Mouse (Mus musculus): ENCODE measurements around the gene Slc25a26. TPM values are rescaled to one million over a fixed set of nuclear protein-coding genes. Genes with fewer than 3 reads are reported as not detected.

Slc25a26 gene
- polyA plus RNA-seq, 1 experiment, result 9.5 TPM

GRCm38 (mm10) chr6:94594711-94595110, 94.6 kb downstream of the Slc25a26 start:
- Histone ChIP-seq H3K4me3 (ENCODE audit: control insufficient read depth, insufficient read depth, low read length) (no peak overlapping the region), H3K36me3 (ENCODE audit: control insufficient read depth, insufficient read depth, low read length) (no peaks in the 10 kb centered on the region), H3K4me1 (replicated peaks; ENCODE audit: control insufficient read depth, insufficient read depth, low read length) (no peaks in the 10 kb centered on the region), H3K27ac (ENCODE audit: control insufficient read depth, insufficient read depth, low read length) (no peak overlapping the region), H3K27me3 (ENCODE audit: control insufficient read depth, insufficient read depth, low read length) (no peaks in the 10 kb centered on the region)
- WGBS, result 96% methylated on average over 11 of the region's 11 CpGs
- DNase-seq, result no peak
- no peak for TF ChIP-seq POLR2A (IDR thresholded peaks at IDR 0.05; ENCODE audit: control insufficient read depth, extremely low read depth, insufficient read depth, low read length, poor library complexity)

- TF ChIP-seq CTCF (IDR thresholded peaks at IDR 0.05; ENCODE audit: borderline replicate concordance, control insufficient read depth, extremely low read depth, insufficient read depth, low read length, poor library complexity) (no peak), POLR2A (IDR thresholded peaks at IDR 0.05; ENCODE audit: control insufficient read depth, extremely low read depth, insufficient read depth, low read length, poor library complexity) (no peak)
- 91% methylated on average over 5 of the region's 5 CpGs for WGBS
- H3K27ac ChIP-seq (ENCODE audit: control insufficient read depth, insufficient read depth, low read length), result no peak overlapping the region
- H3K27me3 ChIP-seq (ENCODE audit: control insufficient read depth, insufficient read depth, low read length), result no peaks in the 10 kb centered on the region
- H3K4me3 ChIP-seq (ENCODE audit: control insufficient read depth, insufficient read depth, low read length), result no peak overlapping the region
- no peaks in the 10 kb centered on the region for H3K4me1 ChIP-seq (replicated peaks; ENCODE audit: control insufficient read depth, insufficient read depth, low read length)
- no peak for DNase-seq
- H3K36me3 ChIP-seq (ENCODE audit: control insufficient read depth, insufficient read depth, low read length), result no peaks in the 10 kb centered on the region
Measured at GRCm38 (mm10) chr6:94595206-94595605, 95.1 kb downstream of the Slc25a26 start.

DNA sequence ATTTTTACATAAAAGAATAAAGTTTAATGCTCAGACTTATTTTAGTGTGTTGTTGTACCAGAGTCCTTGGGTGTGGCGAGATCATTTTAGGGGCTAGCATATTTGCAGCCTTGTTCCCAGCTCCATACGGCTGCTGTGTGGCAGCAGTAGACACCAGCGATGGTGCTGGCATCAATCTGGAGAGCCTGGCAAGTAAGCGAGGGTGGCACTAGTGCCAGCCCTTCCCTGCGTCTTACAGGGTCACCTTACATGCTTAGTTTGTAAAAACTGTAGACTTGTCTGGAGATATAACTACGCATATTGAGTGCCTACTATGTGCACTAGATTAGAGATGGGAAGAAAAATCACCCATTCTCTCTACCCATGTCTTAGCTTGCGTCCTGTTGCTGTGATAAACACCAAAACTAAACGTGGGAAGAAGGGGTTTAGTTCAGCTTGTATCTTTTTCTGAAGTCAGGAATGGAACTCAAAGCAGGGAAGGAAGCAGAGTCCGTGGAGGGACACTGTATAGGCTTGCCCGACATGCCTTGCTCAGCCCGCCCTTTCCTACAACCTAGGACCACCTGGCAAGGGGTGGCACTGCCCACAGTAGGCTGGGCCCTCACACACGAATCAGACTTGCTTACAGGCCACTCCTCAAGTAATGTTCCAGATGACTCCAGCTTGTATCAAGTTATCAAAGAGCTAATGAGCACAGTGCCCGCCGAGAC, 96.1 kb downstream of the Slc25a26 start:
- Histone ChIP-seq H3K27ac (ENCODE audit: control insufficient read depth, insufficient read depth, low read length) (no peak overlapping the region), H3K36me3 (ENCODE audit: control insufficient read depth, insufficient read depth, low read length) (no peaks in the 10 kb centered on the region), H3K4me1 (replicated peaks; ENCODE audit: control insufficient read depth, insufficient read depth, low read length) (no peaks in the 10 kb centered on the region), H3K27me3 (ENCODE audit: control insufficient read depth, insufficient read depth, low read length) (no peaks in the 10 kb centered on the region), H3K4me3 (ENCODE audit: control insufficient read depth, insufficient read depth, low read length) (no peak overlapping the region)
- no peak for DNase-seq
- 95% methylated on average over 14 of the region's 14 CpGs for WGBS
- TF ChIP-seq POLR2A (IDR thresholded peaks at IDR 0.05; ENCODE audit: control insufficient read depth, extremely low read depth, insufficient read depth, low read length, poor library complexity), result no peak
- TF ChIP-seq CTCF (IDR thresholded peaks at IDR 0.05; ENCODE audit: borderline replicate concordance, control insufficient read depth, extremely low read depth, insufficient read depth, low read length, poor library complexity), result no peak

- Histone ChIP-seq H3K27me3 (ENCODE audit: control insufficient read depth, insufficient read depth, low read length) (no peaks in the 10 kb centered on the region), H3K4me1 (replicated peaks; ENCODE audit: control insufficient read depth, insufficient read depth, low read length) (no peaks in the 10 kb centered on the region), H3K36me3 (ENCODE audit: control insufficient read depth, insufficient read depth, low read length) (no peaks in the 10 kb centered on the region), H3K4me3 (ENCODE audit: control insufficient read depth, insufficient read depth, low read length) (no peak overlapping the region), H3K27ac (ENCODE audit: control insufficient read depth, insufficient read depth, low read length) (no peak overlapping the region)
- peak; percentile 47; the same call in 1 of the 2 replicates for TF ChIP-seq CTCF (IDR thresholded peaks at IDR 0.05; ENCODE audit: borderline replicate concordance, control insufficient read depth, extremely low read depth, insufficient read depth, low read length, poor library complexity)
- no peak for TF ChIP-seq POLR2A (IDR thresholded peaks at IDR 0.05; ENCODE audit: control insufficient read depth, extremely low read depth, insufficient read depth, low read length, poor library complexity)
- DNase-seq, result peak; percentile 35
- 64% methylated on average over 10 of the region's 10 CpGs for WGBS
Measured at GRCm38 (mm10) chr6:94596761-94597485, 96.8 kb downstream of the Slc25a26 start.

- 0 out of 2 replicates have a peak, but pooled peaks cover 3% of the 10 kb centered on the region for H3K36me3 ChIP-seq (ENCODE audit: control insufficient read depth, insufficient read depth, low read length)
- no peak overlapping the region for H3K27ac ChIP-seq (ENCODE audit: control insufficient read depth, insufficient read depth, low read length)
- TF ChIP-seq POLR2A (IDR thresholded peaks at IDR 0.05; ENCODE audit: control insufficient read depth, extremely low read depth, insufficient read depth, low read length, poor library complexity), result no peak
- no peaks in the 10 kb centered on the region for H3K27me3 ChIP-seq (ENCODE audit: control insufficient read depth, insufficient read depth, low read length)
- H3K4me3 ChIP-seq (ENCODE audit: control insufficient read depth, insufficient read depth, low read length), result no peak overlapping the region
- no peaks in the 10 kb centered on the region for H3K4me1 ChIP-seq (replicated peaks; ENCODE audit: control insufficient read depth, insufficient read depth, low read length)
- DNase-seq, result no peak
- 96% methylated on average over 12 of the region's 12 CpGs for WGBS
Measured at GRCm38 (mm10) chr6:94598421-94598820, 98.3 kb downstream of the Slc25a26 start.

DNA sequence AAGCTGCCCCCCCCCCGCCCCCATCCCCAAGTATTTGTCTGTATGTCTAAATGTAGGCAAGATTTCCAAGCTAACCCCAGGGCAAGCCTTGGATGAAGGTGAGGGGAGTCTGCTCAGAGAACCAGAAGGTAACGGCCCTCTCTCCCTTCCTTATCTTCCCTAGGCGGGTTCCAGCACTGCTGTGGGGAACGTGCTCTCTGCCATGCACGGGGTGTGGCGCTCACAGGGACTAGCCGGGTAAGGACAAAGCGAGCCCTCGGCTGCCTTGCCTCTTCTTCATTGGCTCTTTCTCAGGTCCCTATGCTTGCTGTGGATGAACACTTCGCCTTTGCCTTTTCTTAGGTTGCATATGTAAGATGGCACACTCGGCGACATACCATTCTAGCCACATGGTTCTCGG, 98.9 kb downstream of the Slc25a26 start:
- H3K4me3 ChIP-seq (ENCODE audit: control insufficient read depth, insufficient read depth, low read length), result no peak overlapping the region
- H3K36me3 ChIP-seq (ENCODE audit: control insufficient read depth, insufficient read depth, low read length), result peaks cover 3% of the 10 kb centered on the region; the same call in 1 of the 2 replicates
- DNase-seq, result no peak
- 97% methylated on average over 13 of the region's 13 CpGs for WGBS
- H3K4me1 ChIP-seq (replicated peaks; ENCODE audit: control insufficient read depth, insufficient read depth, low read length), result no peaks in the 10 kb centered on the region
- TF ChIP-seq POLR2A (IDR thresholded peaks at IDR 0.05; ENCODE audit: control insufficient read depth, extremely low read depth, insufficient read depth, low read length, poor library complexity) (no peak), CTCF (IDR thresholded peaks at IDR 0.05; ENCODE audit: borderline replicate concordance, control insufficient read depth, extremely low read depth, insufficient read depth, low read length, poor library complexity) (no peak)
- no peaks in the 10 kb centered on the region for H3K27me3 ChIP-seq (ENCODE audit: control insufficient read depth, insufficient read depth, low read length)
- H3K27ac ChIP-seq (ENCODE audit: control insufficient read depth, insufficient read depth, low read length), result no peak overlapping the region

Measured in thymus, adult 2 months (tissue).